Mouse (Mus musculus): ENCODE data around the gene Zfp775. TPM values are rescaled to one million over a fixed set of nuclear protein-coding genes. Genes with fewer than 3 reads are reported as not detected.
"Not testable (repeated sequence)": the region's sequence is repeated elsewhere in the genome, so short reads cannot be mapped to it uniquely, and the experiment has no call there.

Gene Zfp775
- total RNA-seq, 1 experiment from 2014 or later: 7.7 TPM

- no peak for DNase-seq
Observed at GRCm38 (mm10) chr6:48589194-48589750, 12.6 kb upstream of the Zfp775 start, which contains the start of gene Gm45021. Gene Gm45021 (plus strand): TSS chr6:48589610.

GRCm38 (mm10) chr6:48591221-48591845, 10.5 kb upstream of the Zfp775 start:
- no peak for DNase-seq

- no peak for DNase-seq
Observed at GRCm38 (mm10) chr6:48591871-48592270, 10.0 kb upstream of the Zfp775 start.

- DNase-seq: peak; percentile 98
Observed at GRCm38 (mm10) chr6:48593158-48594042, 8.5 kb upstream of the Zfp775 start, which contains the start of the genes Repin1 and Gm44965. Gene Repin1 (plus strand): TSS chr6:48593883. Gene Gm44965 (plus strand): TSS chr6:48593941.

GRCm38 (mm10) chr6:48594043-48594738, 7.7 kb upstream of the Zfp775 start:
- DNase-seq: peak; percentile 73

- no peak for DNase-seq
Observed at GRCm38 (mm10) chr6:48595278-48595677, 6.6 kb upstream of the Zfp775 start.

- no peak for DNase-seq
Observed at GRCm38 (mm10) chr6:48596545-48597232, 5.2 kb upstream of the Zfp775 start.

GRCm38 (mm10) chr6:48597233-48597625, 4.6 kb upstream of the Zfp775 start:
- DNase-seq: no peak

- no peak for DNase-seq
Observed at GRCm38 (mm10) chr6:48600594-48600993, 1.3 kb upstream of the Zfp775 start.

- peak; percentile 59 for DNase-seq
Observed at GRCm38 (mm10) chr6:48602080-48602741, 348 bp downstream of the Zfp775 start.

- peak; percentile 66 for DNase-seq
Observed at GRCm38 (mm10) chr6:48608124-48608523, 6.3 kb downstream of the Zfp775 start.

- no peak for DNase-seq
Observed at GRCm38 (mm10) chr6:48609512-48609911, 7.6 kb downstream of the Zfp775 start.

GRCm38 (mm10) chr6:48610657-48611056, 8.8 kb downstream of the Zfp775 start:
- no peak for DNase-seq

GRCm38 (mm10) chr6:48613464-48613863, 11.6 kb downstream of the Zfp775 start:
- DNase-seq: no peak

GRCm38 (mm10) chr6:48614756-48615155, 12.9 kb downstream of the Zfp775 start:
- no peak for DNase-seq

GRCm38 (mm10) chr6:48620031-48620430, 18.2 kb downstream of the Zfp775 start:
- DNase-seq: no peak

GRCm38 (mm10) chr6:48622186-48622843, 20.5 kb downstream of the Zfp775 start:
- not testable (repeated sequence) for DNase-seq

GRCm38 (mm10) chr6:48623460-48623859, 21.6 kb downstream of the Zfp775 start:
- peak; percentile 78 for DNase-seq

GRCm38 (mm10) chr6:48626464-48626863, 24.6 kb downstream of the Zfp775 start, which contains the start of gene AI854703:
Gene AI854703 (plus strand): TSS chr6:48626764.
- DNase-seq: no peak

- DNase-seq: peak; percentile 78
Observed at GRCm38 (mm10) chr6:48626984-48627383, 25.1 kb downstream of the Zfp775 start.

Measured in adrenal gland, postnatal 14 days (tissue).